Mouse (Mus musculus) E14TG2a.4 (cell line): ENCODE results near the gene Col4a3bp.

Source experiments
- H3K27me3 ChIP-seq: 2 replicates; pipeline ENCODE4 v1.6.1; 2014; ENCODE audit warnings: low read length, control low read depth; ENCODE audit not compliant: insufficient read depth
- H3K36me3 ChIP-seq: 2 replicates; pipeline ENCODE4 v1.6.1; 2014; ENCODE audit warnings: low read length, control low read depth; ENCODE audit not compliant: insufficient read depth
- H3K4me1 ChIP-seq: replicated peaks from 2 replicates; pipeline ENCODE4 v1.6.1; 2014; ENCODE audit warnings: low read depth, low read length, control low read depth
- H3K4me3 ChIP-seq: replicated peaks from 2 replicates; pipeline ENCODE4 v1.5.1; 2014; ENCODE audit warnings: mild to moderate bottlenecking, low read length
- H3K9me3 ChIP-seq: 2 replicates; pipeline ENCODE4 v1.6.1; 2014; ENCODE audit warnings: low read length, control low read depth
- CTCF ChIP-seq: conservative IDR thresholded peaks from 2 replicates; pipeline ENCODE4 v1.5.1; 2014; ENCODE audit warnings: low read length
- NANOG ChIP-seq: IDR thresholded peaks from 2 replicates; pipeline ENCODE4 v1.6.1; 2014; ENCODE audit warnings: borderline replicate concordance, low read length, mixed read lengths
- POU5F1 ChIP-seq: IDR thresholded peaks from 2 replicates; pipeline ENCODE4 v1.6.1; 2014; ENCODE audit warnings: low read length, borderline replicate concordance

Gene Col4a3bp

DNA sequence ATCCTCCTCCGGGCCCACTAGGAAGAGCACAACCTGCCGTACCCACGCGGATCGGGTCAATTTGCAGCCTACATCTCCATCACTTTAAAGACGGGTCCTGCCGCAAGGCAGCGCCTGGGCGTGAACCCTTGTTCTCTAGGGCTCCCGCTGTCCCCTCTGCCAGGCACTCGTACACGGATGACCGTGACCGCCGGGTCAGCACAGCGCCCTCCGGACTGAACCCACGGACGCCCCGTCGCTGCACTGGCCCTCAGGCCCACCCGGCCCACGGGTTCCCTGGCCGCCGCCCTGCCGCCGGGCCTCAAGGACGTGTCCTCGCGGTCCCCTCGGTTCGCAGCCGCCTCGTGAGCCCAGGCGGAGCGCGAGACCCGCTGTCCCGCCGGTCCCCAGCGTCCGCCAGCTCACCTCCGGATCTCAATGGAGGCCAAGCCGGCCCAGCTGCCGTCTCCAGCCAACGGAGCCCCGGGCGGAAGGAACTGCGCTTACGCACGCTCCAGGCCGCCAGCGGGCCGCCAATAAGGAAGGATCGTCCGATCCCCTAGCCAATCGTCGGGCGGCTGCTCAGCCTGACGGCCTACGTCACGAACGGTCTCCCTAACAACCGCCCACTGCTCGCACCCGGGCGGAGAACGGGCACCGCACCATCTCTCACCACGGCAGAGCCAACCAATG lies 128.1 kb downstream of the Col4a3bp start, which contains the start of gene Hmgcr:
Gene Hmgcr (minus strand): TSS at position 531 of the 672 bp plus-strand sequence.
- Histone ChIP-seq H3K27me3 (no peaks in the 10 kb centered on the region), H3K9me3 (no peaks in the 10 kb centered on the region), H3K4me3 (peak within 1 kb of the TSS; percentile 95), H3K36me3 (peaks cover 33% of the 10 kb centered on the region), H3K4me1 (peaks cover 70% of the 10 kb centered on the region)
- TF ChIP-seq POU5F1 (no peak), CTCF (no peak), NANOG (no peak)

DNA sequence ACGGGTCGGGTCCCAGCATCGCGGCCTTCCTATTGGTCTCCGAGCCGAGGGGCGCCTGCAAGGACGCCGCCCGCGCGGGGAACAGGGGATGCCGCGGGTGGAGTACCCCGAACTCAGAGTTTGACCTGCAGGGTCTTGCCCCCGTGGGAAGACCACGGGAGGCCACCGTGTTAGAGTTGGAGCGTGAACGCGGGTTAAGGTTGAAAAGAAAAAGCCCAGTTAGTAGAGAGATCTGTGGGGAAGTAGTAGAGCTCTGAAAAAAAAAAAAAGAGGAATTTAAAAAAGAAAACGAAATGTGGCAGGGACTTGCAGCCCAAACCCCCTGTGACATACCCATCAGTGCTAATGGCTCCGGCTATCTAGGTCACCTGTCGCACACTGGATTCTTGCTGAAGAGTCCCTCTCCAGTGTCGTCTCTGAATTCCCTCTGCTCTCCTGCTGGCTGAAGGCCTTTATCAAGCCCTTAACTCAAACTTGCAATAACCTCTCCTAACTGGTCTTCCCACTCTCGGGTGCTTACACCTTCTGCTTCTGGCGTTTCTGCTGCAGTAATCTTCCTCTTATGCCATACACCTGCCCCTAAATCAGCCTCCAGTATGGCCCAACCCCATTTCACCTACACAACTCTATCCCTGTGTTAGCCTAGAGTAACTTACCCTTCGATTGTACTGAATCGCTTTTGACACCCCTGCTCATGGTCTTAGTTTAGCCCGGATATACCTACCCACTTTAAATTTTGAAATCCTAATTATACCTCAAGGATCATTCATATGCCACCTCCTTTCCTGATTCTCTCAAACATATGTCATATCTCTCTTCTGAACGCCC lies 128.9 kb downstream of the Col4a3bp start:
- H3K36me3 ChIP-seq, result peaks cover 25% of the 10 kb centered on the region
- TF ChIP-seq CTCF (no peak), POU5F1 (no peak), NANOG (no peak)
- H3K27me3 ChIP-seq, result no peaks in the 10 kb centered on the region
- H3K9me3 ChIP-seq, result no peaks in the 10 kb centered on the region
- H3K4me3 ChIP-seq, result peak overlapping the region; percentile 95
- peaks cover 78% of the 10 kb centered on the region for H3K4me1 ChIP-seq

DNA sequence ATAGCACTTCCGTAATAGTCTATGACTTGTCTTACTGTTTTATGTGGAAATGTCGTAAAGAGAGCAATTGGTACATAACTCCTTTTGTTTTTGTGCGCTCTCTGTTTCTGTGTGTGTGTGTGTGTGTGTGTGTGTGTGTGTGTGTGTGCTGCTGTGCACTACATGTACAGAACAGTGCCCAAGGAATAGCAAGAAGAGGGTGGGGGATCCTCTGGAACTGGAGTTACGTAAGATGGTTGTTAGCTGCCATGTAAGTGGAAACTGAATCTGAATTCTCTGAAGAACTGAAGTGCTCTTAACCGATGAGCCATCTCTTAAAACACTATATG lies 129.5 kb downstream of the Col4a3bp start:
- Histone ChIP-seq H3K27me3 (no peaks in the 10 kb centered on the region), H3K36me3 (peaks cover 20% of the 10 kb centered on the region), H3K9me3 (no peaks in the 10 kb centered on the region), H3K4me3 (no peak overlapping the region), H3K4me1 (peaks cover 83% of the 10 kb centered on the region)
- TF ChIP-seq POU5F1, result no peak
- TF ChIP-seq CTCF, result no peak
- TF ChIP-seq NANOG, result no peak

DNA sequence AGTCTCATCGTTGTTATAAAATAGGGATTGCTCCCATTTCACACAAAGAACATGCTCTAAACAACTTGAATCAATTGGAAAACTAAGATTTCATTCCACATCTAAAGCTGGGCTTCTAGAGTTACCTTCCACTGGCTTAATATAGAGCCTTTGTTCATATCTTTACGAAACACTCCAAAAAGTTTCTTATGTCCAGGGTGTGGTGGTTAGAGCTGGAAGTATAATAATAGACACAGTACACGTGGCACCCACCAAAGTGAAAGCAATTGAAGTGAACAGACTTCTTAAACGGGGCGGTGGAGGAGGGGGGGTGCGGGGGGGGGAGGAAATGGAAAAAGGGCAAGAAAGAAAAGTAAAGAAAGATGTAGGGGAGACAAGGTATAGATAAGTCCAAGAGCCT lies 129.9 kb downstream of the Col4a3bp start:
- Histone ChIP-seq H3K4me1 (peaks cover 82% of the 10 kb centered on the region), H3K9me3 (no peaks in the 10 kb centered on the region), H3K36me3 (peaks cover 16% of the 10 kb centered on the region), H3K4me3 (no peak overlapping the region), H3K27me3 (no peaks in the 10 kb centered on the region)
- no peak for TF ChIP-seq POU5F1
- no peak for TF ChIP-seq CTCF
- TF ChIP-seq NANOG, result no peak

DNA sequence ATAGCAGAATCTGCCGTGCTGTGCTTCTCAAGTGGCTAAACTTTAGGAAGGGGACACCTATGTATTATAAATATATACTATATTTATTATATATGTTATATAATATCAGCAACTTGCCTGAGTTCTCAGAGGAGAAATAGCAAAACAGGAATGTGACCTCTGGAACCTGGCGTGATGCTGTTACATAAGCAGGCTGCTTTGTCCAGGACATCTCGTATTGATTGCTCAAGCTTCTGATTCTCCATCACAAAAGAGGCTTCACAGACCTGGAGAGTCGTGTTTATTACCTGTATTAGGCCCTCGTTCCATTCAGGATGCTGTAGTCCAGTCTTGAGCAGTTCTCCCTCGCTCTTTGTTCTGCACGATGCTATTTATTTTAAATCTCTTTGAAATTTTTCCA lies 131.4 kb downstream of the Col4a3bp start:
- H3K27me3 ChIP-seq, result no peaks in the 10 kb centered on the region
- H3K36me3 ChIP-seq, result peaks cover 3% of the 10 kb centered on the region
- H3K4me3 ChIP-seq, result no peak overlapping the region
- TF ChIP-seq NANOG (peak; percentile 92), POU5F1 (no peak)
- H3K4me1 ChIP-seq, result peaks cover 69% of the 10 kb centered on the region
- H3K9me3 ChIP-seq, result no peaks in the 10 kb centered on the region

DNA sequence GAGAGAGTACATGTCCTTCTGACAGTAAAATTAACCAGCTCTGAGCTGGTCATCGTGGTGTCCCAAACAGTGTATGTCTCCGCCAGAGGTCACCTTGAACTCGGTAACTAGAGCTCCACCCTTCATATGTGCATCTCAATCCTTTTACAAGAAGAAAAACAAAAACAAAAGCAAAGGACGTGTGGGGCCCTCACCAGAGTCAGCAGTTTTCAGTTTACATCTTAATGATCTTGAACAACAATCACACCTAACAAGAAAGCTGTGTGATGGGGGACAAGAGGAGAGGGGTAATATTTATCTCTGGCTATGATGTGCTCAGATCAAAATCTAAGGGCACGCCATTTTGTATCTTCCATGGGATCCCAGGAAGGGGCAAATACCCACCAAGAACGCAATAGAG lies 133.3 kb downstream of the Col4a3bp start:
- H3K9me3 ChIP-seq, result no peaks in the 10 kb centered on the region
- H3K4me3 ChIP-seq, result no peak overlapping the region
- TF ChIP-seq POU5F1 (no peak), CTCF (no peak), NANOG (0 out of 2 replicates have a peak, but pooled peaks have one; percentile 15)
- no peaks in the 10 kb centered on the region for H3K27me3 ChIP-seq
- H3K36me3 ChIP-seq, result no peaks in the 10 kb centered on the region
- peaks cover 61% of the 10 kb centered on the region for H3K4me1 ChIP-seq

DNA sequence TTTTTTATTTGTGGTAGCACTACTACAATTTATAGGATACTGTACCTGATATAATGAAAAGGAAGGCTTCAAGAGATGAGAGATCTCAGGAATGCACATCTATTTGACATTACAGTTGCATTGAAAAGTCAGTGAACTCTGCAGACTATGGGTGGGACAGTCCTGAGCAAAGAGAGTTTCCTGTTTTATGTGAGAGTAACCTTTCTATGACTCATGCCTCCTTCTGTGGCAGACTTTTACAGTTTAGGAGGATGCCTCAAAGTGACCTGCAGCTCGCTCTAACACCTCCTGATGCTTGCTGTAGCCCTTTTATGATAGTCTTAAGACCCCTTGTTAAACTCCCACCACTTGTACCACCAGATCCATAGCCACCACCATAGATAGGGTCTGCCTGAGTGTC lies 134.7 kb downstream of the Col4a3bp start:
- TF ChIP-seq CTCF, result no peak
- no peak for TF ChIP-seq POU5F1
- TF ChIP-seq NANOG, result no peak
- H3K9me3 ChIP-seq, result no peaks in the 10 kb centered on the region

DNA sequence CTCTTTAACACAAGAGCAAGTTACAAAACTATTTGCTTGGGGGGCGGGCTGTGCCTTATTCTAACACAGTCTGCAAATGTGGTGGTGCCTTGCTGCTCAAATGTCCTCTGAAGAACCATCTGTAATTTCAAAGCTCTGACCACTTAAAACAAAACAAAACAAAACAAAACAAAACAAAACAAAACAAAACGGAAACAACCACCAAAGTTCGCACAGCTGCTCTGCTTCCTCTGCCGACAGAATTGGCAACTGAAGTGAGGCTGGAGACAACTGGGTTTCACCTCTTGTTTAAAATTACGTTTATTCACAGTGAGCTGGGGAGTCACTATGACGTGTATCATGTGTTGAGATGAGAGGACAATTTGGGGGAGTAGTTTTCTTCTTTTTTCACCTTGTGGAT lies 136.2 kb downstream of the Col4a3bp start:
- H3K9me3 ChIP-seq, result no peaks in the 10 kb centered on the region
- H3K36me3 ChIP-seq, result no peaks in the 10 kb centered on the region
- no peak overlapping the region for H3K4me3 ChIP-seq
- no peak for TF ChIP-seq NANOG
- no peak for TF ChIP-seq CTCF
- TF ChIP-seq POU5F1, result no peak
- no peaks in the 10 kb centered on the region for H3K27me3 ChIP-seq
- H3K4me1 ChIP-seq, result peaks cover 37% of the 10 kb centered on the region

More for the DNA sequence above, 134.7 kb downstream of the Col4a3bp start:
- H3K27me3 ChIP-seq, result no peaks in the 10 kb centered on the region
- no peak overlapping the region for H3K4me3 ChIP-seq
- no peaks in the 10 kb centered on the region for H3K36me3 ChIP-seq
- H3K4me1 ChIP-seq, result peaks cover 50% of the 10 kb centered on the region
